Mouse (Mus musculus): Measurements from ENCODE around the gene Zfp383. TPM values are rescaled to one million over a fixed set of nuclear protein-coding genes. Genes with fewer than 3 reads are reported as not detected.
"Not testable (repeated sequence)": the region's sequence is repeated elsewhere in the genome, so short reads cannot be mapped to it uniquely, and the experiment has no call there.

Zfp383 gene
- total RNA-seq, 2 experiments from 2014 or later = 6.6 to 8.1 TPM

GRCm38 (mm10) chr7:29941027-29941426 lies 33.0 kb downstream of the Zfp383 start:
- no peak for DNase-seq

GRCm38 (mm10) chr7:29942740-29943139 lies 34.7 kb downstream of the Zfp383 start:
- DNase-seq = no peak

- DNase-seq = no peak
Measured at GRCm38 (mm10) chr7:29943720-29944119, 35.7 kb downstream of the Zfp383 start.

- no peak for DNase-seq
Measured at GRCm38 (mm10) chr7:29944201-29944600, 36.2 kb downstream of the Zfp383 start.

GRCm38 (mm10) chr7:29953086-29953485 lies 45.1 kb downstream of the Zfp383 start:
- no peak for DNase-seq

GRCm38 (mm10) chr7:29953513-29954401 lies 45.7 kb downstream of the Zfp383 start, which contains the start of gene Zfp74:
Gene Zfp74, minus strand, starts transcription at chr7:29954089.
- peak; percentile 86 for DNase-seq

- peak; percentile 63 for DNase-seq
Measured at GRCm38 (mm10) chr7:29954731-29955130, 46.7 kb downstream of the Zfp383 start.

- no peak for DNase-seq
Measured at GRCm38 (mm10) chr7:29956257-29956656, 48.2 kb downstream of the Zfp383 start.

- no peak for DNase-seq
Measured at GRCm38 (mm10) chr7:29958125-29958724, 50.2 kb downstream of the Zfp383 start.

- DNase-seq = no peak
Measured at GRCm38 (mm10) chr7:29959004-29959403, 51.0 kb downstream of the Zfp383 start.

GRCm38 (mm10) chr7:29965115-29965810 lies 57.2 kb downstream of the Zfp383 start:
- DNase-seq = not testable (repeated sequence)

Small RNAs within 50 kb of the gene (microRNA-seq; reads per million reads assigned to microRNA genes)
- 2.3 reads per million for gene Mir7668

Other genes with a start within 250 kb of the Zfp383 start
- gene Catsperg2, start 181.2 kb upstream of the Zfp383 start, total RNA-seq (2021) = not detected
- gene Zfp84, start 139.7 kb upstream of the Zfp383 start, total RNA-seq (2021) = 10 to 100 TPM; 13.9 to 14.2 TPM
- gene Zfp30, start 124.2 kb upstream of the Zfp383 start, total RNA-seq (2021) = 1 to 10 TPM; 3.0 to 4.8 TPM
- gene Zfp790, start 92.1 kb upstream of the Zfp383 start, total RNA-seq (2021) = 10 to 100 TPM; 12.9 to 19.8 TPM
- 1 to 10 TPM in 1 of 2 experiments, under 1 TPM in 1; 0.87 to 1.2 TPM for gene Zfp940, start 54.6 kb upstream of the Zfp383 start, total RNA-seq (2021)
- gene Zfp420, start 48.2 kb upstream of the Zfp383 start, total RNA-seq (2021) = 1 to 10 TPM; 3.6 to 4.3 TPM
- gene Zfp27, start 1.7 kb upstream of the Zfp383 start, total RNA-seq (2021) = 10 to 100 TPM; 10.6 to 13.0 TPM
- 10 to 100 TPM in 1 of 2 experiments, 1 to 10 TPM in 1; 7.3 to 11.4 TPM for gene Zfp74, start 45.9 kb downstream of the Zfp383 start, total RNA-seq (2021)
- gene Zfp568, start 75.7 kb downstream of the Zfp383 start, total RNA-seq (2021) = 10 to 100 TPM; 17.0 to 19.8 TPM
- 1 to 10 TPM; 2.3 to 2.8 TPM for gene Zfp14, start 143.2 kb downstream of the Zfp383 start, total RNA-seq (2021)
- 1 to 10 TPM; 1.4 to 2.2 TPM for gene Zfp82, start 164.7 kb downstream of the Zfp383 start, total RNA-seq (2021)
- gene Gm26920, start 182.2 kb downstream of the Zfp383 start, total RNA-seq (2021) = under 1 TPM; 0.63 to 0.73 TPM
- 1 to 10 TPM; 1.8 to 2.2 TPM for gene Zfp566, start 182.3 kb downstream of the Zfp383 start, total RNA-seq (2021)
- 10 to 100 TPM; 42.0 to 44.7 TPM for gene Zfp260, start 186.6 kb downstream of the Zfp383 start, total RNA-seq (2021)
- 1 to 10 TPM; 4.1 to 6.5 TPM for gene Zfp382, start 213.7 kb downstream of the Zfp383 start, total RNA-seq (2021)